Mouse (Mus musculus) hindbrain, embryonic 16.5 days (tissue): ENCODE measurements around the gene Slc6a13. TPM values are rescaled to one million over a fixed set of nuclear protein-coding genes. Genes with fewer than 3 reads are reported as not detected.

Source experiments
- ATAC-seq: fragments of 200-750 bp; cut with Nextera tagmentation; 2 replicates; pipeline ENCODE4 v1.8.0; 2017; ENCODE audit warnings: moderate TSS enrichment, moderate library complexity
- H3K27ac ChIP-seq: fragments of 300-500 bp; sonication (generic); 2 replicates; pipeline ENCODE4 v1.5.1; 2014; ENCODE audit warnings: low read depth, mild to moderate bottlenecking, control low read depth, low read length, moderate library complexity
- H3K27me3 ChIP-seq: fragments of 300-500 bp; sonication (generic); replicated peaks from 2 replicates; pipeline ENCODE4 v1.6.1; 2014; ENCODE audit warnings: low read length; ENCODE audit not compliant: control insufficient read depth, insufficient read depth
- H3K36me3 ChIP-seq: fragments of 300-500 bp; sonication (generic); 2 replicates; pipeline ENCODE4 v1.6.1; 2014; ENCODE audit warnings: mild to moderate bottlenecking, low read length, moderate library complexity, mixed read lengths; ENCODE audit not compliant: control insufficient read depth, insufficient read depth
- H3K4me1 ChIP-seq: fragments of 300-500 bp; sonication (generic); 2 replicates; pipeline ENCODE4 v1.6.1; 2014; ENCODE audit warnings: low read depth, low read length; ENCODE audit not compliant: control insufficient read depth, insufficient read depth
- H3K4me2 ChIP-seq: fragments of 300-500 bp; sonication (generic); 2 replicates; pipeline ENCODE4 v1.6.1; 2014; ENCODE audit warnings: mild to moderate bottlenecking, low read length, control low read depth, moderate library complexity
- H3K4me3 ChIP-seq: fragments of 300-500 bp; sonication (generic); 2 replicates; pipeline ENCODE4 v1.5.1; 2014; ENCODE audit warnings: mild to moderate bottlenecking, low read length, control low read depth, moderate library complexity
- H3K9ac ChIP-seq: fragments of 300-500 bp; sonication (generic); 2 replicates; pipeline ENCODE4 v1.6.1; 2014; ENCODE audit warnings: low read depth, mild to moderate bottlenecking, control low read depth, low read length, moderate library complexity
- H3K9me3 ChIP-seq: fragments of 300-500 bp; sonication (generic); 2 replicates; pipeline ENCODE4 v1.6.1; 2014; ENCODE audit warnings: mild to moderate bottlenecking, low read length, moderate library complexity; ENCODE audit not compliant: control insufficient read depth
- WGBS: fragments of 180-500 bp; shearing (Covaris S2); extraction: QIAGEN DNeasy Blood & Tissue Kit; methylation state at CpG from one replicate; pipeline ENCODE4 v1.1.7; 2014; 5-methylcytosine and 5-hydroxymethylcytosine counted together
- polyA plus RNA-seq: library from polyadenylated mRNA; unstranded; fragments of >200 nt; fragmentation: Nextera tagmentation; extraction: Ambion mirVana; gene quantifications from 2 replicates; pipeline ENCODE4 v1.2.1, GENCODE M21; 2015

The Slc6a13 gene
- polyA plus RNA-seq, 1 experiment from 2014 or later: 55.2 TPM

GRCm38 (mm10) chr6:121337229-121337628 is 37.2 kb downstream of the Slc6a13 start:
- H3K27me3 ChIP-seq: no peaks in the 10 kb centered on the region
- H3K4me1 ChIP-seq: no peaks in the 10 kb centered on the region
- H3K4me2 ChIP-seq: no peak overlapping the region
- no peaks in the 10 kb centered on the region for H3K9me3 ChIP-seq
- WGBS: 85% methylated on average over 9 of the region's 9 CpGs
- no peak overlapping the region for H3K4me3 ChIP-seq
- ATAC-seq: no peak
- H3K36me3 ChIP-seq: no peaks in the 10 kb centered on the region
- H3K27ac ChIP-seq: no peak overlapping the region
- no peak overlapping the region for H3K9ac ChIP-seq

- H3K4me1 ChIP-seq: no peaks in the 10 kb centered on the region
Measured at GRCm38 (mm10) chr6:121337770-121338518, 37.9 kb downstream of the Slc6a13 start.

GRCm38 (mm10) chr6:121338519-121338896 is 38.5 kb downstream of the Slc6a13 start:
- H3K4me1 ChIP-seq: no peaks in the 10 kb centered on the region
- H3K36me3 ChIP-seq: no peaks in the 10 kb centered on the region
- no peaks in the 10 kb centered on the region for H3K9me3 ChIP-seq
- H3K27me3 ChIP-seq: no peaks in the 10 kb centered on the region
- no peak for ATAC-seq
- H3K4me2 ChIP-seq: no peak overlapping the region
- no peak overlapping the region for H3K9ac ChIP-seq
- WGBS: 58% methylated on average over 4 of the region's 4 CpGs
- no peak overlapping the region for H3K27ac ChIP-seq
- H3K4me3 ChIP-seq: no peak overlapping the region

More at GRCm38 (mm10) chr6:121337770-121338518, 37.9 kb downstream of the Slc6a13 start:
- H3K9ac ChIP-seq: no peak overlapping the region
- peak; percentile 83 for ATAC-seq
- H3K4me3 ChIP-seq: no peak overlapping the region
- no peaks in the 10 kb centered on the region for H3K36me3 ChIP-seq
- H3K4me2 ChIP-seq: no peak overlapping the region
- H3K9me3 ChIP-seq: no peaks in the 10 kb centered on the region
- no peaks in the 10 kb centered on the region for H3K27me3 ChIP-seq
- WGBS: 29% methylated on average over 3 of the region's 3 CpGs
- no peak overlapping the region for H3K27ac ChIP-seq

- Histone ChIP-seq H3K4me1 (no peaks in the 10 kb centered on the region), H3K4me3 (no peak overlapping the region), H3K27me3 (no peaks in the 10 kb centered on the region), H3K27ac (no peak overlapping the region), H3K9me3 (no peaks in the 10 kb centered on the region), H3K9ac (no peak overlapping the region), H3K4me2 (no peak overlapping the region), H3K36me3 (no peaks in the 10 kb centered on the region)
- WGBS: 71% methylated on average over 6 of the region's 6 CpGs
- ATAC-seq: no peak
Measured at GRCm38 (mm10) chr6:121341650-121342049, 41.6 kb downstream of the Slc6a13 start.

- H3K36me3 ChIP-seq: no peaks in the 10 kb centered on the region
Measured at GRCm38 (mm10) chr6:121343026-121343770, 43.2 kb downstream of the Slc6a13 start, which contains the start of gene Slc6a12. Slc6a12 (plus strand) TSS chr6:121343076.

GRCm38 (mm10) chr6:121343771-121344123 is 43.7 kb downstream of the Slc6a13 start:
- no peak overlapping the region for H3K4me3 ChIP-seq
- no peak overlapping the region for H3K9ac ChIP-seq
- ATAC-seq: no peak
- WGBS: 71% methylated on average over 6 of the region's 6 CpGs
- H3K36me3 ChIP-seq: no peaks in the 10 kb centered on the region
- H3K4me1 ChIP-seq: no peaks in the 10 kb centered on the region
- H3K27me3 ChIP-seq: no peaks in the 10 kb centered on the region
- no peaks in the 10 kb centered on the region for H3K9me3 ChIP-seq
- H3K27ac ChIP-seq: no peak overlapping the region
- H3K4me2 ChIP-seq: no peak overlapping the region

More at GRCm38 (mm10) chr6:121343026-121343770, 43.2 kb downstream of the Slc6a13 start, which contains the start of gene Slc6a12:
- Histone ChIP-seq H3K9me3 (no peaks in the 10 kb centered on the region), H3K27ac (no peak within 1 kb of the TSS), H3K9ac (no peak within 1 kb of the TSS), H3K4me1 (no peaks in the 10 kb centered on the region), H3K27me3 (no peaks in the 10 kb centered on the region), H3K4me2 (no peak within 1 kb of the TSS), H3K4me3 (no peak within 1 kb of the TSS)
- WGBS: 82% methylated on average over 15 of the region's 15 CpGs
- no peak for ATAC-seq

- no peak overlapping the region for H3K4me3 ChIP-seq
- H3K27me3 ChIP-seq: no peaks in the 10 kb centered on the region
- H3K27ac ChIP-seq: no peak overlapping the region
- H3K4me1 ChIP-seq: no peaks in the 10 kb centered on the region
- WGBS: 61% methylated on average over 5 of the region's 5 CpGs
- H3K9ac ChIP-seq: no peak overlapping the region
- no peaks in the 10 kb centered on the region for H3K36me3 ChIP-seq
- no peaks in the 10 kb centered on the region for H3K9me3 ChIP-seq
- no peak for ATAC-seq
- no peak overlapping the region for H3K4me2 ChIP-seq
Measured at GRCm38 (mm10) chr6:121344329-121344728, 44.3 kb downstream of the Slc6a13 start.

- Histone ChIP-seq H3K36me3 (no peaks in the 10 kb centered on the region), H3K4me3 (no peak overlapping the region), H3K4me2 (no peak overlapping the region), H3K27me3 (no peaks in the 10 kb centered on the region), H3K9ac (no peak overlapping the region), H3K4me1 (no peaks in the 10 kb centered on the region), H3K27ac (no peak overlapping the region), H3K9me3 (no peaks in the 10 kb centered on the region)
- WGBS: 43% methylated on average over 8 of the region's 8 CpGs
- no peak for ATAC-seq
Measured at GRCm38 (mm10) chr6:121346428-121346827, 46.4 kb downstream of the Slc6a13 start.

GRCm38 (mm10) chr6:121352276-121352675 is 52.2 kb downstream of the Slc6a13 start:
- H3K4me1 ChIP-seq: no peaks in the 10 kb centered on the region
- no peak overlapping the region for H3K4me2 ChIP-seq
- H3K9me3 ChIP-seq: no peaks in the 10 kb centered on the region
- H3K27ac ChIP-seq: no peak overlapping the region
- no peak for ATAC-seq
- 37% methylated on average over 2 of the region's 2 CpGs for WGBS
- no peak overlapping the region for H3K4me3 ChIP-seq
- no peak overlapping the region for H3K9ac ChIP-seq
- no peaks in the 10 kb centered on the region for H3K27me3 ChIP-seq
- H3K36me3 ChIP-seq: no peaks in the 10 kb centered on the region
